Mouse (Mus musculus) embryonic facial prominence, embryonic 12.5 days (tissue): ENCODE results near the gene Necap1. TPM values are rescaled to one million over a fixed set of nuclear protein-coding genes. Genes with fewer than 3 reads are reported as not detected.

ENCODE experiments used
- ATAC-seq: fragments of 200-750 bp; cut with Nextera tagmentation; 2 replicates; pipeline ENCODE4 v1.8.0; 2017; ENCODE audit not compliant: insufficient number of reproducible peaks, insufficient read depth, low FRiP score, low TSS enrichment
- H3K27ac ChIP-seq: fragments of 300-500 bp; sonication (generic); 2 replicates; pipeline ENCODE4 v1.5.1; 2016; ENCODE audit warnings: mild to moderate bottlenecking
- H3K27me3 ChIP-seq: fragments of 300-500 bp; sonication (generic); 2 replicates; pipeline ENCODE4 v1.6.1; 2016; ENCODE audit warnings: mild to moderate bottlenecking, moderate library complexity
- H3K36me3 ChIP-seq: fragments of 300-500 bp; sonication (generic); 2 replicates; pipeline ENCODE4 v1.6.1; 2016; ENCODE audit warnings: mild to moderate bottlenecking
- H3K4me1 ChIP-seq: fragments of 300-500 bp; sonication (generic); 2 replicates; pipeline ENCODE4 v1.6.1; 2016
- H3K4me2 ChIP-seq: fragments of 300-500 bp; sonication (generic); replicated peaks from 2 replicates; pipeline ENCODE4 v1.6.1; 2016; ENCODE audit warnings: mild to moderate bottlenecking, moderate library complexity
- H3K4me3 ChIP-seq: fragments of 300-500 bp; sonication (generic); 2 replicates; pipeline ENCODE4 v1.5.1; 2016; ENCODE audit warnings: mild to moderate bottlenecking
- H3K9ac ChIP-seq: fragments of 300-500 bp; sonication (generic); 2 replicates; pipeline ENCODE4 v1.6.1; 2016; ENCODE audit warnings: mild to moderate bottlenecking, moderate library complexity
- H3K9me3 ChIP-seq: fragments of 300-500 bp; sonication (generic); 2 replicates; pipeline ENCODE4 v1.6.1; 2016; ENCODE audit warnings: mild to moderate bottlenecking, moderate library complexity
- WGBS: fragments of 180-500 bp; shearing (Covaris S2); methylation state at CpG from one replicate; pipeline ENCODE4 v1.1.7; 2016; 5-methylcytosine and 5-hydroxymethylcytosine counted together
- microRNA-seq: library from miRNA; unstranded; fragments of <30 nt; microRNA quantifications from one replicate; pipeline ENCODE4, GENCODE M21; 2017
- polyA plus RNA-seq: library from polyadenylated mRNA; unstranded; fragments of >200 nt; fragmentation: Nextera tagmentation; extraction: Ambion mirVana; gene quantifications from 2 replicates; pipeline ENCODE4 v1.2.1, GENCODE M21; 2016

Necap1 gene
- polyA plus RNA-seq, 1 experiment from 2014 or later, result 65.4 TPM

- no peak overlapping the region for H3K9ac ChIP-seq
- peaks cover 38% of the 10 kb centered on the region for H3K36me3 ChIP-seq
- no peak overlapping the region for H3K27ac ChIP-seq
- no peaks in the 10 kb centered on the region; the same call in 1 of the 2 replicates for H3K9me3 ChIP-seq
- ATAC-seq, result no peak
- H3K4me1 ChIP-seq, result no peaks in the 10 kb centered on the region
- H3K4me2 ChIP-seq, result no peak overlapping the region
- WGBS, result 14% methylated on average over 2 of the region's 2 CpGs
- H3K4me3 ChIP-seq, result no peak overlapping the region
- H3K27me3 ChIP-seq, result no peaks in the 10 kb centered on the region
Measured at GRCm38 (mm10) chr6:122892442-122893049, 18.3 kb downstream of the Necap1 start.

DNA sequence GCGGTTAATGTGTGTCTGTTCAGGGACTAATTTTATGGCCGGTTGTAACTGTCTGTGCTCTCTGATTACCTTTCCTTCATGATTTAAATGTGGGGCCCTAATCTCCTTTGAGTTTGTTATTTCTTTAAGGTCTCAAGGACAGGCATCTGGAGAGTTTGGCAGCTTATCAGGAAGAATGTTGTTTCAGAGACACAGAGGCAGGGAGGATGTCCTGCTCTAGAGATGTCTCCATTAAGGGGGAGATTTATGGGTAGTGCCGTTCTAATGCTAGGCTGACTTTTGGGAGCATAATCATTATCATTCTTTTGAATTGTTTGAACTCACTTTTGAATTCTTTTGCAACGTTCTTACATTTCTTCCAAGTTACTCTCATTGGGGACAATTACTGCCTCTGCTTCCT, 45.6 kb downstream of the Necap1 start:
- no peak for ATAC-seq
- H3K36me3 ChIP-seq, result no peaks in the 10 kb centered on the region
- H3K4me3 ChIP-seq, result no peak overlapping the region
- 77% methylated on average over 4 of the region's 4 CpGs for WGBS
- H3K27me3 ChIP-seq, result no peaks in the 10 kb centered on the region
- H3K9ac ChIP-seq, result no peak overlapping the region
- no peak overlapping the region for H3K27ac ChIP-seq
- no peaks in the 10 kb centered on the region for H3K4me1 ChIP-seq
- no peak overlapping the region for H3K4me2 ChIP-seq
- H3K9me3 ChIP-seq, result no peaks in the 10 kb centered on the region

DNA sequence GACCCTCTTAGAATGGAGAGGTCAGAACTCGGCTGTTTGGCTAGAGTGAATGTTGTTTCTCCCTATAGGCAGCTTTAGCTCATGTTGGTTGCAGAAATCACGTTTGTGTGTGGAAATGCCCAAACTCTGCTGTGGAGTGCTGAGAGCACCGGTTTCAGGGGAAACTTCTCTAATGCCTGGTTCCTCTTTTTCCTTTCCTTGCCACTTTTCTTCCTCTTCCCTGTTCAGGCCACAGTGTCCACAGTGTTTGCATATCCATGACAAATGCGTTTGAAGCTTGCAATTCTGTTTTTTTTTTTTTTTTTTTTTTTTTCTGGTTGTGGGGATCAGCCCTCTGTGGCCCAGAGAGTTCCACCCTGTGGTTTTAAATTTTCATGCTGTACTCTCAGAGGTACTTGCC, 47.2 kb downstream of the Necap1 start, which contains the start of gene Clec4a1:
Gene Clec4a1, plus strand, starts transcription at position 398 of the 400 bp plus-strand sequence.
- Histone ChIP-seq H3K4me3 (no peak within 1 kb of the TSS), H3K4me1 (no peaks in the 10 kb centered on the region), H3K9ac (no peak within 1 kb of the TSS), H3K4me2 (no peak within 1 kb of the TSS), H3K36me3 (no peaks in the 10 kb centered on the region), H3K27me3 (no peaks in the 10 kb centered on the region), H3K27ac (no peak within 1 kb of the TSS), H3K9me3 (no peaks in the 10 kb centered on the region)
- WGBS, result 62% methylated on average over 4 of the region's 4 CpGs
- ATAC-seq, result no peak

DNA sequence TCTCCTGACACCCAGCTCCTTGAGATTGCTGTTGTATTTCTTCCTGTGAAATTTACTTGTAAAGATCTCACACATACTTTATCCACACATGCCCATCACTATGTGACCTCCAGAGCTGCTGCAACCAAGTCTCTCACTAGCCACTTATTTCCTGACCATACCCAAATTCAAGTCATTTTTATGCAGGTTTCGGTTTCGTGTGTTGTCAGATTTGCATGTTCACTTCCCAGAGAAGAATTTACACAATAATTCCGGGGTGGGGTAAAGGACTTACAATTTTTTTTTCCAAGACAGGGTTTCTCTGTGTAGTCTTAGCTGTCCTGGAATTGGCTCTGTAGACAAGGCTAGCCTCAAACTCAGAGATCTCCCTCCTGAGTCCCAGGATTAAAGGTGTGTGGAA, 60.6 kb downstream of the Necap1 start:
- H3K4me3 ChIP-seq, result no peak overlapping the region
- H3K9ac ChIP-seq, result no peak overlapping the region
- no peak overlapping the region for H3K4me2 ChIP-seq
- no peaks in the 10 kb centered on the region for H3K36me3 ChIP-seq
- no peak for ATAC-seq
- H3K27ac ChIP-seq, result no peak overlapping the region
- no peaks in the 10 kb centered on the region for H3K4me1 ChIP-seq
- H3K9me3 ChIP-seq, result no peaks in the 10 kb centered on the region
- WGBS, result 85% methylated on average over 3 of the region's 3 CpGs
- no peaks in the 10 kb centered on the region for H3K27me3 ChIP-seq

Small RNA genes lying within 50 kb of the gene (microRNA-seq; reads per million reads assigned to microRNA genes)
- not detected for gene Mir7231

Other genes starting within 250 kb of the Necap1 start
- gene Dppa3, start 248.1 kb upstream of the Necap1 start, polyA plus RNA-seq, result 0.34 TPM in 1 of 2 replicates, not detected in the other
- 0.33 and 0.59 TPM in 2 replicates for gene Nanog, start 167.0 kb upstream of the Necap1 start, polyA plus RNA-seq
- 31.5 and 32.7 TPM in 2 replicates for gene Slc2a3, start 72.8 kb upstream of the Necap1 start, polyA plus RNA-seq
- gene Foxj2, start 54.6 kb upstream of the Necap1 start, polyA plus RNA-seq, result 6.7 TPM in 2 replicates
- gene C3ar1, start 18.3 kb upstream of the Necap1 start, polyA plus RNA-seq, result 2.3 and 2.5 TPM in 2 replicates
- gene Clec4a1, start 47.4 kb downstream of the Necap1 start, polyA plus RNA-seq, result 0.90 and 0.93 TPM in 2 replicates
- gene Clec4a3, start 78.0 kb downstream of the Necap1 start, polyA plus RNA-seq, result 0.50 and 0.79 TPM in 2 replicates
- gene Clec4a4, start 115.9 kb downstream of the Necap1 start, polyA plus RNA-seq, result not detected in 2 replicates
- gene Clec4b1, start 175.5 kb downstream of the Necap1 start, polyA plus RNA-seq, result not detected in 2 replicates
- gene Clec4a2, start 232.0 kb downstream of the Necap1 start, polyA plus RNA-seq, result 0.55 and 1.2 TPM in 2 replicates